Mouse (Mus musculus): ENCODE measurements around the gene Mrps11.

DNA sequence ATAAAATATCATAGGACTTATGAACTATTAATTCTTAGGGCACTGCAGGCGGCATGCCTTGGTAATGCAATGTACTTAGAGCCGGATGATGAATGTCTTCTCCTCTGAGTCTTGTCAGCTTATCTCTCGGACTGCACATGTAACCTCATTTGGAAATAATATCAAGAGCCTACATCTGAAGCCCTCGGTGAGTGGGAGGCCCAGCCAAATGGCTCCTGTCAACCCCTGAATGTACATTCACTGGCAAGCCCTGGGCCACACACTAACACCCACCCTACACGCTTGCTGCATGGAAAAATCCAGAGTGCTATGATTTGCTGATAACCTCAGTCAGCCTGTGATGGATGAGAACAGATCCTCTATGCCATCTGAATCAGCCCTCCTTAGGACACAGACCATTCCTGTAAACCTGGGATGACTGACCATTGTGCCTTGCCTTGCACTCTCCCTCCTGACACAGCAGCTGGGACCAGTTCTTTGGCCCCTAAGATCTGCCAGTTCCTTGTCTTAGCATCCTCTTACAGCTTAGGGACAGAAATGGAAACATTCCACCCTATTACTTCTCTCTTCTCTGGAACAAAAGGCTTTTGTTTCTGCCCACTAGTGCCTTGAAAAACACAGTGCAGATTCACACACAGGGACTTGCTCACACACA is 39.1 kb upstream of the Mrps11 start:
- TF ChIP-seq CTCF (IDR thresholded peaks at IDR 0.05; ENCODE audit: low read depth, low read length) (no peak), GATA1 (IDR thresholded peaks at IDR 0.05; ENCODE audit: borderline replicate concordance, low read length) (no peak)

Measured in G1E (cell line).